Mouse (Mus musculus) liver, embryonic 14.5 days (tissue): ENCODE data around the gene Myo10. TPM values are rescaled to one million over a fixed set of nuclear protein-coding genes. Genes with fewer than 3 reads are reported as not detected.

Experiments
- ATAC-seq: fragments of 200-750 bp; cut with Nextera tagmentation; 2 replicates; pipeline ENCODE4 v1.8.0; 2017; ENCODE audit warnings: moderate number of reproducible peaks, mild to moderate bottlenecking, moderate library complexity; ENCODE audit not compliant: insufficient read depth
- DNase-seq, 3 experiments: peaks; one replicate each; pipeline ENCODE4 v3.0.0-alpha.2; 2012 to 2013; ENCODE audit warnings: low read depth in 3 of 3, low spot score in 3 of 3
- H3K27ac ChIP-seq: fragments of 300-500 bp; sonication (generic); 2 replicates; pipeline ENCODE4 v1.5.1; 2014; ENCODE audit warnings: moderate library complexity, mild to moderate bottlenecking, control low read depth, inconsistent platforms
- H3K27me3 ChIP-seq: fragments of 300-500 bp; sonication (generic); 2 replicates; pipeline ENCODE4 v1.6.1; 2014; ENCODE audit warnings: mild to moderate bottlenecking, low read length, moderate library complexity; ENCODE audit not compliant: control insufficient read depth, insufficient read depth
- H3K36me3 ChIP-seq: fragments of 300-500 bp; sonication (generic); replicated peaks from 2 replicates; pipeline ENCODE4 v1.6.1; 2014; ENCODE audit warnings: low read depth; ENCODE audit not compliant: control insufficient read depth, insufficient read depth
- H3K4me1 ChIP-seq, 2 experiments: fragments of 200-500 bp in 1 of 2; fragments of 300-500 bp in 1 of 2; sonication (generic) in 1 of 2; replicated peaks; 2 replicates each; pipeline ENCODE4 v1.6.1; 2012 to 2014; ENCODE audit warnings: antibody characterized with exemption in 1 of 2, inconsistent platforms in 1 of 2, low read length in 1 of 2; ENCODE audit not compliant: control insufficient read depth in 2 of 2, insufficient read depth in 2 of 2
- H3K4me2 ChIP-seq: fragments of 300-500 bp; sonication (generic); 2 replicates; pipeline ENCODE4 v1.6.1; 2014; ENCODE audit warnings: low read depth, mild to moderate bottlenecking, control low read depth, moderate library complexity
- H3K4me3 ChIP-seq, 2 experiments: fragments of 200-500 bp in 1 of 2; fragments of 300-500 bp in 1 of 2; sonication (generic) in 1 of 2; 2 replicates each; pipeline ENCODE4 v1.5.1; 2012 to 2014; ENCODE audit warnings: low read depth in 2 of 2, low read length in 2 of 2, mild to moderate bottlenecking in 2 of 2, control low read depth in 1 of 2, inconsistent platforms in 1 of 2, moderate library complexity in 1 of 2; ENCODE audit not compliant: insufficient read depth in 1 of 2
- H3K9ac ChIP-seq: fragments of 300-500 bp; sonication (generic); replicated peaks from 2 replicates; pipeline ENCODE4 v1.6.1; 2014; ENCODE audit warnings: mild to moderate bottlenecking, control low read depth, moderate library complexity
- H3K9me3 ChIP-seq: fragments of 300-500 bp; sonication (generic); 2 replicates; pipeline ENCODE4 v1.6.1; 2016; ENCODE audit warnings: low read length, mixed read lengths; ENCODE audit not compliant: control insufficient read depth
- CTCF ChIP-seq: IDR thresholded peaks from 2 replicates; pipeline ENCODE4 v1.5.1; 2016; ENCODE audit warnings: antibody characterized with exemption, low read depth, control low read depth
- EP300 ChIP-seq: IDR thresholded peaks from 2 replicates; pipeline ENCODE4 v1.6.1; 2016; ENCODE audit warnings: antibody characterized with exemption, low read depth
- WGBS: fragments of 180-500 bp; shearing (Covaris S2); extraction: QIAGEN DNeasy Blood & Tissue Kit; methylation state at CpG from one replicate; pipeline ENCODE4 v1.1.7; 2014; ENCODE audit not compliant: insufficient replicate concordance; 5-methylcytosine and 5-hydroxymethylcytosine counted together
- polyA plus RNA-seq, 2 experiments: library from polyadenylated mRNA; depleted of rRNA in 1 of 2; stranded (reverse) in 1 of 2; unstranded in 1 of 2; fragments of >200 nt; fragmentation: Nextera tagmentation in 1 of 2; extraction: Ambion mirVana in 1 of 2; gene quantifications; 2 replicates each; pipeline versions ENCODE4 v1.2.1 to v1.2.3; 2012 to 2014

Myo10 gene
- polyA plus RNA-seq, 2 experiments = 2.6 to 2.9 TPM

- H3K27me3 ChIP-seq = no peaks in the 10 kb centered on the region
- no peak overlapping the region for H3K9ac ChIP-seq
- no peak overlapping the region for H3K4me2 ChIP-seq
- DNase-seq = no peak
- H3K4me1 ChIP-seq = peaks cover 0 to 7% of the 10 kb centered on the region in 2 experiments; a peak in 2 of 4 replicates
- no peaks in the 10 kb centered on the region for H3K36me3 ChIP-seq
- WGBS = 56% methylated on average over 9 of the region's 9 CpGs
- no peak for ATAC-seq
- TF ChIP-seq EP300 (no peak), CTCF (no peak)
- no peak overlapping the region for H3K27ac ChIP-seq
- no peak overlapping the region for H3K4me3 ChIP-seq
- H3K9me3 ChIP-seq = no peaks in the 10 kb centered on the region
These were observed 66.3 kb downstream of the Myo10 start for GRCm38 (mm10) chr15:25688424-25689283.

GRCm38 (mm10) chr15:25689477-25689876 lies 67.2 kb downstream of the Myo10 start:
- TF ChIP-seq CTCF (no peak), EP300 (no peak)
- Histone ChIP-seq H3K9ac (no peak overlapping the region), H3K4me3 (no peak overlapping the region), H3K9me3 (no peaks in the 10 kb centered on the region), H3K4me2 (no peak overlapping the region), H3K4me1 (peaks cover 0 to 7% of the 10 kb centered on the region in 2 experiments; a peak in 2 of 4 replicates), H3K27ac (no peak overlapping the region), H3K36me3 (no peaks in the 10 kb centered on the region), H3K27me3 (no peaks in the 10 kb centered on the region)
- ATAC-seq (no peak), DNase-seq (no peak)
- 64% methylated on average over 8 of the region's 8 CpGs for WGBS

GRCm38 (mm10) chr15:25690066-25690745 lies 67.9 kb downstream of the Myo10 start:
- Histone ChIP-seq H3K9ac (no peak overlapping the region), H3K27ac (no peak overlapping the region), H3K4me3 (no peak overlapping the region), H3K9me3 (no peaks in the 10 kb centered on the region), H3K4me1 (peaks cover 0 to 7% of the 10 kb centered on the region in 2 experiments; a peak in 2 of 4 replicates), H3K27me3 (no peaks in the 10 kb centered on the region), H3K4me2 (no peak overlapping the region), H3K36me3 (no peaks in the 10 kb centered on the region)
- DNase-seq = no peak
- WGBS = 65% methylated on average over 15 of the region's 15 CpGs
- no peak for TF ChIP-seq CTCF
- no peak for TF ChIP-seq EP300
- no peak for ATAC-seq

- no peaks in the 10 kb centered on the region for H3K27me3 ChIP-seq
- peaks cover 0 to 10% of the 10 kb centered on the region in 2 experiments; a peak in 2 of 4 replicates for H3K4me1 ChIP-seq
- ATAC-seq (no peak), DNase-seq (no peak)
- no peak overlapping the region for H3K4me3 ChIP-seq
- no peaks in the 10 kb centered on the region for H3K36me3 ChIP-seq
- no peak overlapping the region for H3K27ac ChIP-seq
- H3K9me3 ChIP-seq = no peaks in the 10 kb centered on the region
- 70% methylated on average over 4 of the region's 4 CpGs for WGBS
- H3K9ac ChIP-seq = no peak overlapping the region
- no peak for TF ChIP-seq CTCF
- TF ChIP-seq EP300 = no peak
- no peak overlapping the region for H3K4me2 ChIP-seq
These were observed 68.4 kb downstream of the Myo10 start for GRCm38 (mm10) chr15:25690746-25691105.
